Mouse (Mus musculus) heart, adult 11 months (tissue): ENCODE results near the gene Ciao2b.

Experiments
- DNase-seq: peaks from one replicate; pipeline ENCODE4 v3.0.0; 2022

The Ciao2b gene

GRCm38 (mm10) chr8:104613119-104613518 lies 28.6 kb downstream of the Ciao2b start:
- peak; percentile 96 for DNase-seq

DNA sequence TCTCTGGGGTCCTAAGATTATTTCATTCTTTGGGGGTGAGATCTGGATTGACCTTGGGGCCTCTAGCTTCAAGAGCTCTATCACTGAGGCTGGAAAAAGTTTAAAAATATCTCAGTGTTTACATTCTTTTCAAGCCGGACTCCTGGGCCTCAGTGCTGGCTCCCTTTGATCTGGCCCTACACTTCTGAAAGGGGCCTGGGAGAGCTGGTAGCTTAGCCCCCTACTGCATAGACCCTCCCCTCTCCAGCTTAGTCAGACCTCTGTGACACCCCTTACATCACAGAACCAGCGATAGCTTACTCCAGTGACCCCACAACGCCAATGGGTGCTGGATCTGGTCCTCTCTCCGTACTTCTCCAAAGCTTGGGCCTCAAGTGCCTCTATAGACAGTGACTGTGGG lies 30.2 kb downstream of the Ciao2b start:
- no peak for DNase-seq

DNA sequence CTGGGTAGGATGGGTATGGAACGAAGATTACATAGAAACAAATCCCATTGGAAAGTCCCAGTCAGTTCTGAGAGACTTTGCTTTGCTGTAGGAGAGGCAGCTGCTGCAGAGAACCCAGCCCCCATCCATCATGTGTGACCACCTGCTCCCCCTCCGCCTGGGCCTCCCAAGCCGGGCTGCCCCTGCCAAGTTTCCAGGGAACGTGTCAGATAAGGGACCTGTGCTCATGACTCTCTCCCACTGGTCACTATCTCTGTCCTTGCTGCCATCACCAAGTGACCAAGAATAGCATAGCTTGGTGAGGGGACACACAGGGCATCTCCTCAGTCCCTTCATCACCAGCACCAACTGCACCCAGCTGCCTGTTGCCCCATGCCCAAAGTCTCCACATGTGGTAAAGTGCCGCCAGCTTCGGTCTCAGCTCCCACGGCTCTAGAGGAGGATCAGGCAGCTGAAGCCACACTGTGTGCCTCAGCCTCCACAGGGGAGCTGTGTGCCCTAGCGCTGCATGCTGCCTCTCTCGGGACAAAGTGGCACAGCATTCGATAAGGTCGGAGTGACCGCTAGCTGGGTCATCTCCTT lies 31.5 kb downstream of the Ciao2b start:
- DNase-seq: peak; percentile 99

DNA sequence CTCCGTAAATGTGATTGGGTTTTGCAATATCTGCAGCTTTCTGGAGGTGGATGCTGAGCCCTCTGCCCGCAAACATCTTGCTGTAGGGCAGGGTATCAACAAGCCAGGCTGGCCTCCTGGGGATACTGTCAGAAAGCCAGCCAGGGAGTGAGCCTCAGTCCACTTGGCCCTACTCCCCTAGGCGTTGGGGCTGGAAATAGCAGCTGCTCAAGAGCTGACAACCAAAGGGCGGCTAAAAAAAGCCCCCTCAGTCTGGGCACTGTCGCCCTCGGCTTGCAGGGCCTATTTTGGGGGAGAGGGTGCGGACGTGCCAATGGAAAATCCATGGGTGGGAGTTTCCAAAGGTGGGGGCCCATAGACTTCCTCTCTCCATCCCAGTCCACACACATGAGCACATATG lies 32.5 kb downstream of the Ciao2b start:
- peak; percentile 99 for DNase-seq

GRCm38 (mm10) chr8:104607944-104608343 lies 33.8 kb downstream of the Ciao2b start:
- peak; percentile 99 for DNase-seq

DNA sequence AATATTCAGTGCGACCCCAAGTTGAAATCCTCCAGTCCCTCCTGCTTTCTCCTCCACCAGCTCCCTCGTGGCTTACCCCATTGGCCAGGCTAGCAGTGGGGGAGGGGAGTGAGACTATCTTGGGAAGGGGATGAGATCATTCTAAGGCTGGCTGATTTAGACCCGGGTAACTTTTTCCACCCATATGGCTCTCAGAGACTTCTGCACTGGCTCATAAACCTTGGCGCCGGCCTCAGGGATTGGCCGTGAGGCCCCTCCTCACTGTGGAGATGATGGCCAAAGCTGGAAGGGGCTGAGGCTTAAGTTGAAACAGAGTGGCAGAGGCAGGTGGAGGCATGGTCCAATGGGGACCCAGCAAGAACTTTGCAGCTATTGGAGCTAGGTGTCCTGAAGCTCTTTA lies 35.4 kb downstream of the Ciao2b start:
- DNase-seq: peak; percentile 94

- DNase-seq: peak; percentile 70
Measured at GRCm38 (mm10) chr8:104603245-104603593, 38.5 kb downstream of the Ciao2b start.

DNA sequence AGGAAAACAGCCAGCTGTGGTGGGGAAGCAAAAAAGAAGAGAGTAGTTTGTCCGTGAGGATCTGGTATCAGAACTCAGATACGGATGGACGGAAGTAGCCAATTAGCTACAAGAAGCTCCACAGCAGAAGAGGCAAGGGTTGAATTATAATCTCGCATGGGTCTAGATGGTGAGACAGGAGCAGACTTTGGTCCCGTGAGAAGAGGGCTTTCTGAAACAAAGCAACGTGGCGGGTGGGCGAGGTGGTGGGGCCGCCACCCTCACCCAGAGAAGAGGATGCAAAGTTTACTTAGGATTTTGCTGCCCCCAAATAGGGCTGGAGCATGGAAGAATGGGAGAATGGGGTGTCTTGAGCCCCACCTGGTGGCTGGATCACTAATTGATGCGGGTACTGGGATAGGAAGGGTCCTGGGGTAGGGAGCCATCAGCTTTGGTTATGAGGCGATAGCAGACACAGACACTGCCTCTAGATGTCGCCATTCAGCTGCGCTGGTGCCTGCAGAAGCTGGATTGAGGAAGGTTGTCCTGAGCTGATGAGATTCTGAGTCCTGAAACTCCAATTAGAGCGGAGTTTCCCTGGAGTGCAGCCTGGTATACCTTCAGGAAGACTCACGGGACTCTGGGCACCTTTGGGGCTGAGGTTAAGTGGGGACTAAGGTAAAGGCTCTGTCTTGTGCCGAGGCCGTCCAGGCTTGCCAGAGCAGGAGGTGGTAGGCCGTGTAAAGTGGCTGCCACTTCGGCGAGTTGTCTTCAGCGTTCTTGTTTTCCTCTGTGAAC lies 39.1 kb downstream of the Ciao2b start:
- DNase-seq: peak; percentile 99

- peak; percentile 88 for DNase-seq
Measured at GRCm38 (mm10) chr8:104601941-104602371, 39.8 kb downstream of the Ciao2b start.

GRCm38 (mm10) chr8:104601386-104601785 lies 40.4 kb downstream of the Ciao2b start:
- DNase-seq: peak; percentile 88

DNA sequence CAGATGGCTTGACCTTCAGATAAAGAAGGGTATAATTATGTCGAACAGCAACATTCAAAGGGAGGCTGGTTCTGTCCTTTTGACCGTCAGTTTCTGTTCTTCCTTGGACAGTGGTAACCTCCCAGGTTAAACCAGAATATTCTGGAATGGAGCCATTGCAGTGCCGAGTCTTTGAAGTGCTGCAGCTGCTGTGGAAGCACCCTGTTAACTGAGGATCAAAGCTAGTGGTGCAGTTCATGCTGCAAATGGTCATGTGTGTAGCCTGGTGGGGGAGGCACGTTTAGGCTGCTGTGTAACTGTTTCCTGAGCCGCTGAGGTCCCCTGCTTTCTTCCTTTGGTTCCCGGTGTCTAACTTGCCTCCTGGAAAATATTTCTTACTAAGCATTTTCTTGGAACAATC lies 43.3 kb downstream of the Ciao2b start:
- peak; percentile 72 for DNase-seq

DNA sequence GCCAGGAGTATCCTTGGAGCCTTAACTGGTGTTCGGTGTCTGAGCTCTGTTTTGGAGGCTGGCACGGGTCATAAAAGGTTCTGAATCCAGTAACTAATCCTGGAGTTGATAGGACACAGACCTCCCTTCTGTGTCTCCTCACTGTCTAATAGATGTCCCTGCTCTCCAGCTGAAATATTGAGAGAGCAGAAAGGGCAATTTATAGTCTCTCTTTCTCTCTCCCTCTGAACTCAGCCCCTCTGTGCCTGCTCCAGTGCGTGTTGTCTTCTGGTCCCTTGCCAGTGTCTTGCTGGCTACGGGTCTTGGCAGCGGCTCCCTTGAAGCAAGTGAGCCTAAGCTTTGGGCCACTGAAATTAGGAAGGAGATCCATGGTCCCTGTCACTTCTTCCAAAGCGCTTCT lies 44.1 kb downstream of the Ciao2b start:
- DNase-seq: peak; percentile 78

DNA sequence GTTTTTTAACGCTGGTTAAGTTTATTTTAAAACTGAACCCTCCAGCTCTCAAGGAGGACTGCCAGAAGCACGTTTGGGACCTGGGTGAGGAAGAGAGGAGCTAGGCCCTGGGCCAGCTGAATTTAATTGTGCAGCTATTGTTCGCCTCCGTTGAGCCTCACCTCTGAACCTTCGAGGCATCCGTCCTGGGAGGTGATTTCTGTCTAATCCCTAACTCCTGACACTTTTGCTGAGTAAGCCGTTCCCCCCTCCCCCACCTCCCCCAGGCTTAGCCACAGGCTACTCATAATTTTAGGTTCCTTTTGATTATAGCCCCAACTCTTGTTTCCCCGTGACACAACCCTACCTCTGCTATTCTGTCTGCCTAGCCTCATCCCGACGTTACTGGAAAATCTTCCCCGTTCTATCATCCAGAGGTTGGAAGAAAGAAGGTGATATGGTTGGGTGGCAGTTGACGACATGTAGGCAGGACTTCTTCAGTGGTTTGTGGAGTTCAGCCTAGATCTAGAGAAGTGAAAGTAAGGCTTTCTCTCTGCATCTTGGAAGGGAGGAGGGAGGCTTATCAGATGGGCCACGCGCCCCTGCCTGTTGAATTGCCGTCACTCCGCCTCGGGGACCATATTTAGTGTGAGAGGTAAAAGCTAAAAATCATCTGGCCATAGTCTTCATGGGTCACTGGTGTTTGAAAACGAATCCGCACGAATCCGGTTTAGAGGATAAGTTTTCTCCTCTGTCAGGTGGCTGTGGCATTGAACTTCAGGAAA lies 45.8 kb downstream of the Ciao2b start:
- DNase-seq: peak; percentile 81

GRCm38 (mm10) chr8:104594611-104595362 lies 47.0 kb downstream of the Ciao2b start:
- DNase-seq: peak; percentile 89

DNA sequence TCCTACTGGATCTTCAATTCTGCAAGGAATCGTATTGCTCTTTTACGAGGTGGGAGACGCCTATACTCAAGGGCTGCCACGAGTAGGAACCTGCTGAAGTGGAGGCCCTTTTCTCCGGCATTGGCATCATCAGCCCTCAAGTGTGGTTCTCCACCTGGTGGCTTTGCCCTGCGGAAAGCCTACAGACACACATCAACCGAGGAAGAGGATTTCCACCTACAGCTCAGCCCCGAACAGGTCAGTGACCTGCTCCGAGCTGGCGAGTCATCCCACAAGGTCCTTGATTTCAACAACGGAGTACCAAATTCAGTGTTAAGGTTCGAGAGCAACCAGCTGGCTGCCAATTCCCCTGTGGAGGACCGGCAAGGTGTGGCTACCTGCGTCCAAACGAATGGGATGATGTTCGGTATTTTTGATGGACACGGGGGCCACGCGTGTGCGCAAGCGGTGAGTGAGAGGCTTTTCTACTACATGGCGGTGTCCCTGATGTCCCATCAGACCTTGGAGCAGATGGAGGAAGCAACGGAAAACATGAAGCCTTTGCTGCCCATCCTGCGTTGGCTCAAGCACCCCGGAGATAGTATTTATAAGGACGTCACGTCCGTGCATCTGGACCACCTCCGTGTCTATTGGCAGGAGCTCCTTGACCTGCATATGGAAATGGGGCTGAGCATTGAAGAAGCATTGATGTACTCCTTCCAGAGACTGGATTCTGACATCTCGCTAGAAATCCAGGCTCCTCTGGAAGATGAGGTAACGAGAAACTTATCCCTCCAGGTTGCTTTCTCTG lies 48.0 kb downstream of the Ciao2b start:
- peak; percentile 87 for DNase-seq

DNA sequence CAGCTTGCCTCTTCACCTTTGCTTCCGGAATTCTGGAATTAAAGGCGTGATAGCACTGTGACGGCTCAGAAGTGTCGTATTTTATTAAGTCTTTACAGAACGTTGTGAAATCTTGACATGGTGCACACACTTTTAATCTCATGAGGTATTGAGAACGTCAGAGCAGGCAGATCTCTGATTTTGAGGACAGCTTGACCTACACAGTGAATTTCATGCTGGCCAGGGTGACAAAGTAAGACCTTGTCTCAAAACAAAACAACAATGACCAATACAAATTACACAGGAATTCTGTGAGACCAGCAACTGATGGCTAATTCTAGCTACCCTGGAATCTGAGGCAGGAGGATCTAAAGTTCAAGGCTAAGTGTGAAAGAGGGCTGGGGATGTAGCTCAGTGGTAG lies 49.2 kb downstream of the Ciao2b start:
- peak; percentile 65 for DNase-seq

DNA sequence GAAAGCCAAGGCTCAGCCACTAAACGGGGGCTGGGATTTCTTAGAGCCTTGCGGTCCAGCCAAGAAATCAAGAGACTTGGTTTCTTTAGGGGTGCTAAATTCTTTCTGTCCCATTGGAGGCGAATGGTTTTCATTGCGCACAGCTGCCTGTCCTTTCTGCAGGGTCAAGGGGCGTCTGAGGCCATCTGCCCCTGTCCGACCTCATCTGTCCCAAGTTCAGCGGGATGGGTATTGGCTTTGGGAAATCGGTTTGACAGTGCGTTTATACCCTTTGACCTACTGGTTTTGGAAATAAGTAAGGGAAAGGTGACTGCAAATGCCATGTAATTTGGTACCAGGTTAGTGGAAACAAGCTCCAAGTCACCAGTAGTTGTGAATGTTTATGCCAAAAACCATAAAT lies 49.9 kb downstream of the Ciao2b start:
- no peak for DNase-seq

GRCm38 (mm10) chr8:104591133-104591834 lies 50.5 kb downstream of the Ciao2b start, which contains the start of gene Pdp2:
Gene Pdp2 (plus strand): TSS chr8:104591451.
- peak; percentile 100 for DNase-seq

DNA sequence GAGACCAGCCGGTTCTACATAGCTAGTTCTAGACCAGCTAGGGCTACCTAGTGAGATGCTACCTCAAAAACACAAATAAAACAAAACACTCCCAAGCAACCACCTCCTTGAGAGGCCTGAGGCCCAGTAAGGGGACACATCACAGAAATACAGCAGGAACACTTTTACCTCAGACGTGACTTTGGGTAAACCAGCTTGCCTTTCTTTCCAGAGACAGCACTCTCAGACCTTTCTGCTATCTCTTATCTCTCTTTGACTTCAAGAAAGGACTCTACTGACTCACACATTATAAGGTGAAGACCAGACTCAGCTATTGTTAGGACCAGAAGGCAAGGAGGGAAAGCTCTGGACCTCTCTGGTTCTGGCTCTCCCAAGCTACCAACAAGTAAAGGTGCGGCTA lies 51.5 kb downstream of the Ciao2b start:
- DNase-seq: peak; percentile 79
